Mouse (Mus musculus) liver, embryonic 14.5 days (tissue): ENCODE results near the gene Hist1h2ab.

Experiments
- CTCF ChIP-seq: IDR thresholded peaks from 2 replicates; pipeline ENCODE4 v1.5.1; 2016; ENCODE audit warnings: antibody characterized with exemption, low read depth, control low read depth
- EP300 ChIP-seq: IDR thresholded peaks from 2 replicates; pipeline ENCODE4 v1.6.1; 2016; ENCODE audit warnings: antibody characterized with exemption, low read depth

- no peak for TF ChIP-seq CTCF
- TF ChIP-seq EP300: no peak
Observed at GRCm38 (mm10) chr13:23729192-23729525, 21.8 kb upstream of the Hist1h2ab start.
